Mouse (Mus musculus) megakaryocyte, adult 5-6 weeks (primary cell): ENCODE data around the gene Gadd45gip1. TPM values are rescaled to one million over a fixed set of nuclear protein-coding genes. Genes with fewer than 3 reads are reported as not detected.
A peak's percentile ranks its signal among the peaks of the same experiment; 100 is the strongest.

Source experiments
- ATAC-seq: 2 replicates; pipeline ENCODE4 v1.8.0; 2016; ENCODE audit warnings: mild to moderate bottlenecking, inconsistent platforms; ENCODE audit not compliant: poor library complexity, severe bottlenecking
- total RNA-seq, 2 experiments: library from RNA; stranded (forward) in 1 of 2; stranded (reverse) in 1 of 2; fragments of 153-499, 151-499 nt in 1 of 2; fragments of 221-1000, 200-1000 nt in 1 of 2; gene quantifications; 2 replicates each; pipeline versions ENCODE4 v1.2.3 to v1.2.4; 2015 to 2017

Gadd45gip1 gene
- 6.3 and 6.6 TPM in 2 replicates for total RNA-seq (2015)
- 13.9 and 20.5 TPM in 2 replicates for total RNA-seq (2017)

DNA sequence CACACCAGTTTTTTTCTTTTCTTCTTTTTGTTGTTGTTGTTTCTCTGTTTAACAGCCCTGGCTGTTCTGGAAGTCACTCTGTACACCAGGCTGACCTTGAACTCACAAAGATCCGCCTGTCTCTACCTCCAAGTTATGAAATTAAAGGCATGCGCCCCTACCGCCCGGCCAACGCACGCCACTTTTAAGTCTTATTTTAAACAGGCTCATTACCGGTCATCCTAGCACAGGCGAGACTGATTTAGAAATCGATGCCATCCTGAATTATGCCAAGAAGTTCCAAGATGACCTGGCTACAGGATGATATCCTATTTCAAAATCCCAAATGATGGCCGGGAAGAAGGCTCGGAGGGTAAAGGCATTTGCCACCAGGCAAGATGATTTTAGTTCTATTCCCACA, at the start of gene Gadd45gip1:
Gene Gadd45gip1 (plus strand): TSS at position 33 of the 400 bp plus-strand sequence.
- peak; percentile 92 for ATAC-seq

DNA sequence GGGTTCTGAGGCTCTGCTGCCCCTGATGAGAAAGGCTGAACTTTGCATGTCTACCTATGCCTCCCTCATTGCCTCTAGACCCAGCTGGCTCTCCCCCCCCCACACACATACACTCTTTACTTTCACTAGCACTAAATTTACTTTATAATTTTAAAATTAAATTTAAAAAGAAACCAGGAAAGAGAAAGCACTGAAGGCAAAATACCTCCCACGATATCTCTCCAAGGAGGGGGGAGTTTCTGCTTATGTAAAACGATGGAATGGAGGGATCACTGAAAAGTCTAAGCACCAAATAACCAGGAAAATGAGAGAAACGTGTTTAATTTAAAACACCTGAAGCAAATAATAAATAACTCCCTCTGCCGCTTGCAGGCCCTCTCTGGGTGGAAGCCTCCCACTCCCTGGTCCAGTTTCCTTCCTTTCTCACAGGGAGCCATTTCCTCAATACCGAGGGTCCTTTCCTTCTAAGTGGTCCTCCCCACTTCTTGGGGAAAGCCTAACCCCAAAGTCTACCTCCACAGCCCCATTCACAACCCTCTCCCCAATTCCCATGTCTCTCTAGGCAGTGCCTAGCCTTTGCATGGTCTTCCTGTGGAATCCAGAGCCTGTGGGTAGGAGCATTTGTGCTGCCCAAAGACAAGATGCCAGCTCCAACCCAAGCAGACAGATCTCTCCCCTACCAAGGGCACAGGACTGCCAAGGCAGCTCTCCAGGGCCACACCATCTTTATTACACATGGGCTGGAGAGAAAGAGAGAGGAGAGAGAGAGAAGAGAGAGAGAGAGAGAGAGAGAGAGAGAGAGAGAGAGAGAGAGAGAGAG, 49.4 kb upstream of the Gadd45gip1 start:
- no peak for ATAC-seq

DNA sequence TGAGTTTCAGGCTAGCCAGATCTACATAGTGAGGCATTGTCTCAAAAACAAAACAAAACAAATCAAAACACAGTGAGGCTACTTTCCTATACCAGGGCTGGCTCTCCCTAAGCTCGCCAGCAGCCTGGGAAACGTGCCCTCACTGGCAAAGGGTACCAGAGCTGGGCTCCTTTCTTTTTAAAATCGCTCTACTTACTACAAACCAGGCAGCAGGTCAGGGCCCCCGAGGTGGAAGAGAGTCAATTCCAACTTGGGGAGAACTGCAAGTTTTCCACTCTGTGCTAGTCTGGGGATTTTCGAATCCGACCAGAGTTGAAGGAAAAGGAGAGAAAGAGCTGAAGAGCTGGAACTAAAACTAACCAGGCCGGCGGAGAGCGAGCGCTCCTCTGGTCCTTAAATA, 48.6 kb upstream of the Gadd45gip1 start:
- ATAC-seq, result no peak

DNA sequence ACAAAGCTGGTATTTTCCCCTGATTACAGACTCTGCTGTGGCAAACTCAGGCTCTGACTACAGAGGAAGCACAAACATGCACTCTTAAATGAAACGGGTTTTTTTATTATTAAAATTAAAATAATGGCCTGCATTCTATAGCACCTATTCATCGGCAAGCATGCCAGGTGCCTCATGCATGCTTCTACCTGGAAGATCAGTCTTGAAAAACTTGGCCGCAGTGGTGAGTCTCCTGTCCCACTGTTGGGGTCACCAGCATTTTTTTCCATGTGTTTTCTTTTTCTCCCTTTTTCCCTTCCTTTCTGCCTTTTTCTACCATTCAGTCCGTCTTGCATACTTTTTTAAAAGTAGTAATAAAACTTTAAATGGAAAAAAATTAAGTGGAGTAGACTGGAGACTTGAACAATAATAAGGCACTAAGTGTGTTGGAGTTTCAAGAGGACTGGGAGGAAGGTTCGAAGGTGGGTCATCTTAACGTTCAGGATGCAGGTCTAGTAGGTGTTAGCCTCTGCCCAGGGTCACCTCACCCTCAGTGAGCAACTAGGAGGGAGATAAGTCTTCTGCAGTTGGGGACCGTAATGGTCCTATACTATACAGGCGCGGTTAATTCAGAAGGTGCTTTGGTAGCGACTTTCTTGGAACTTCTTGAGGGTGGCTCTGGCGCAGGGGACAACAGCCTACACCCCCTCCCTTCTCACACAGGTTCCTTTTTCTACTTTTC, 48.0 kb upstream of the Gadd45gip1 start:
- no peak for ATAC-seq

DNA sequence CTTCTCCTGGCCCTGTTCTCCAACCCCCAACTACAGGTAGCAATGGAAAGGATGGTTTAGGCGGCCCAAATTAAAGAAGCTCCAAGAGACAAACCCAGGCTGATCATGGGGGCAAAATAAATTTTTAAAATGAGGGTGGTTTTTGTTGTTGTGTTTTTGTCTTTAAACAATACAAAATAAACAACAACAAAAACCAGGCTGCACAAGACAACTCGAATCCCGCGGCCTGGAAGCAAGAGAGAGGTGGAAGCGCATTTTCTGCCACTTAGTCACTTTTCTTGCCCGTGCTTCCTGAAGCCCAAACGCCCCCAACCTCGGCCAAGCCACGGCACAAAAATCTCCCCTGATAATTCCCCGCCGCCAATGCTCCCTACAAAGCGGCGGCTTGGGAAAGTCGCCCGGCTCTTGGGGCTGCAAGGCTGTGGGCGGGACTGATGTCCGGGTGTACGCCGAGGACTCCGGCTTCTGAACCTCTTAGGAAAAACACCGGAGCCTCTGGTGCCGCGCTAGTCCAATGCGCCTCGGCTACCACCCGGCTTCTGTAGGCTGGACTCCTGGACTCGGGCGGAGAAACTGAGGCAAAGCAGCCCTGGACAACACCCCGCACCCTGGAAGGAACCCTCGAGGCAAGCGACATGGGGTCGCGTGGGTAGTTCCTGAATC, 47.3 kb upstream of the Gadd45gip1 start:
- no peak for ATAC-seq

DNA sequence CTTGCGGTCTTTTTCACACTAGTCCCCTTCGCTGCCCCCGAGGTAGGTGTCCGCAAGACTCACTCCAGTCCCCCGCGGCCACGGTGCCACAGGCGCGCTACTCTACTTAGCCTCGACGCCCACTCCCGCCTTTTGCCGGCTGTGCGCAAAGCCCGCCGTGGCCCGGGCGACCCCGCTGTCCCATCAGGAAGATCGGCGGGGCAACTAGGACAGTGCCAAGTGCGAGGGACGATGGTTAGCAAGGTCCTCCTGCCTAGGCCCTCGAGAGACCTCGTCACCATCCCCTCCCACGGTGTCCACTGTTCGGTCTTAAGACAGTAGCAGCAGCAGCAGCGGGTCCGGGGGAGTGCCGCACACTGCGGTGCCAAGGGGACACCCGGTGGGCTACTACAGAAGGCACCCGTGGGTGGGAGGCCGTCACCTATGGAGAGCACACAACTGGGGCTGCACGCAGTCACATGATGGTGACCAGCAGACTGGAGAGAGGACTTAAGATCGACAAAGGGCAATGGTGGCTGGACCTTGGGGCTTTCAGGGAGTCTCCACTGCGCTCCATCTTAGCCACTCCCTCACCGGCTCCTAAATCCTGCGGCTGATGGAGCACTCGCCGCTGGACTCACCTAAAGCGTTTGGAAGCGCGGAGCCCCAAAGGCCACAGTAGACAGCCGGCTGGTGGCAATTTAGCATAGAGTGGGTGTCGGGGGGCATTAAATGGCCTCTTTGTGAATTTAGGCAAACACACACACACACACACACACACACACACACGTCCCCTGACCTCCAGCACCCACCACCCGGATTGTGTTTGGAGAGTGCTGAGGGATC, 46.4 kb upstream of the Gadd45gip1 start:
- ATAC-seq, result no peak

DNA sequence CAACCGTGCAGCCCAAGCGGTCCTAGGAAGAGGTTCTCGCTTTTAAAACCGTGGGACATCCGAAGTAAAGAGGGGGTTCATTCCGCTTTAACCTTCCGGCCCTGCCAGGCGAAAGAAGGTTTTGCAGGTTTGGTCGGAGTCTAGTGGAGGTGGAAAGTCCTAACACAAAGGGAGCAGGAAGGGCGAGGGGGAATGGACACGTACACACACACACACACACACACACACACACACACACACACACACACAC, 45.9 kb upstream of the Gadd45gip1 start:
- no peak for ATAC-seq

DNA sequence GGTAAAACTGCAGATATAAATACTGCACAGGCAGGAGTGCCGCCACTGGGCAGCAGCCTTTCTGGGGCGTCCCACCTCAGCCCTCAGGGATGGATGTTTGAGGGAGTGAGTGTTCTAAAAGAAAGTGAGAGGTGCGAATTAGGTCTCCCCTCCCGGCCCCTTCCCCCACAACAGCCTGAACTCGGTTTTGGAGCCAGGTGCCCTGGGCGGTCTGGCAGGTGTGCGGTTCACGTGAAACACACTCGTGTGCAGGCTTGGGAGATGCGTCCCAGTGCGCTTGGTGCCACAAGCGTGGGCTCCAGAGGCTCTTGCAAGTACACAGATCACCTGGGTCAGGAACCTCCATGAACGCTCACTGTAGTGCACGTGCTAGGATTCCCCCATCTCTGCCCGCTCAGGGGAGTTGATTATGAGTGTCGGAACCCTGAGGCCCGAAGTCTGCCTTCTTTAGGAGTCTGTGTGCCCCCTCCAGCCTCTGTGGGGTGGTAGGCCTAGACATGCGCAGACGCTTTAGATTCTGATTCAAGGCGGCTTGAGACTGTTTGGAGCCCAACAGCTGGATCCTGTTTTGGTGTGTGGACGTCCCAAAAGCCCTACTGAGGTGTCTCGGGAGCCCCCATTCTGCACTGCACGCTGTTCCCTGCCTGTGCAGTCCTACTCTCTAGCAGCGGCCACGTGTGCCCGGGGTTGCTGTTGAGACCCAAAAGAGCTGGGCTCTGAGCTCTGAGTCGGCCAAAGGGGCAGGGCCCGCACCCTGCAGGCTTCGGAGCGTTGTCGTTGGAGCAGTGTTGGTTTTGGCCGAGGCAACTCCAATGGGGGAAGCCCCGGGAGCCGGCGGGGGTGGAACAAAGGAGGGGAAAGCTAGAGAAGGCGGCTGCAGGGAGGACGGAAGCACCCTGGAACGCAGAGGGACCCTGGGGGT, 45.3 kb upstream of the Gadd45gip1 start:
- no peak for ATAC-seq

DNA sequence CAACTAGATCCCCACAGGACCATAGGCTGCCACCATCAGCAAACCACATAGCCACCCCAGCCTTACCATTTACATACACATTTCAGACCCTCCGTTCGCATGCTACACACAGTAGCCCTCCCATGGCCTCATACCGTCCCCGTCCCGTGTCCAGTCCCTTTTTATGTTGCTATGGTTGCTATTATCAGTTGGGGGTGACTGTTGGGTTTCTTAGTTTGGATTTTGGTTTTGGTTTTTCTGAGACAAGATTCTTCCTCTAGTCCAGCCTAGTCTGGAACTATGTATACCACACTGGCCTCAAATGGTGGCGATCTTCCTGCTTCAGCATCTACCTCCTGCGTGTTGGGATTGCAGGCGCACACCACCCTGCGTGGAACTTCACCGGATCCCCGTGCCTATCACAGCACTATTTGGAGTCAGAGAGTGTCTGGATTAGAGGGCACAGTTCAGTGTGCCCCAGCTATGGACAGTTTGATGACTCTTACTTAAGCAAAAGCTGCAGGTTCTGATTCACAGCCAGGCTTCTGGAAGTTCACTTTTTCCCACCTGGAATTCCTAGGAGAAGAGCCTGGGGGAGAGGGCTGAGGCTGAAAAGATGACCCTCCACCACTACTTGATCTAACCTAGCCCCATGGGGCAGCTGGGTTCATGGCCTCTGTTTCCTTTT, 44.4 kb upstream of the Gadd45gip1 start:
- no peak for ATAC-seq

DNA sequence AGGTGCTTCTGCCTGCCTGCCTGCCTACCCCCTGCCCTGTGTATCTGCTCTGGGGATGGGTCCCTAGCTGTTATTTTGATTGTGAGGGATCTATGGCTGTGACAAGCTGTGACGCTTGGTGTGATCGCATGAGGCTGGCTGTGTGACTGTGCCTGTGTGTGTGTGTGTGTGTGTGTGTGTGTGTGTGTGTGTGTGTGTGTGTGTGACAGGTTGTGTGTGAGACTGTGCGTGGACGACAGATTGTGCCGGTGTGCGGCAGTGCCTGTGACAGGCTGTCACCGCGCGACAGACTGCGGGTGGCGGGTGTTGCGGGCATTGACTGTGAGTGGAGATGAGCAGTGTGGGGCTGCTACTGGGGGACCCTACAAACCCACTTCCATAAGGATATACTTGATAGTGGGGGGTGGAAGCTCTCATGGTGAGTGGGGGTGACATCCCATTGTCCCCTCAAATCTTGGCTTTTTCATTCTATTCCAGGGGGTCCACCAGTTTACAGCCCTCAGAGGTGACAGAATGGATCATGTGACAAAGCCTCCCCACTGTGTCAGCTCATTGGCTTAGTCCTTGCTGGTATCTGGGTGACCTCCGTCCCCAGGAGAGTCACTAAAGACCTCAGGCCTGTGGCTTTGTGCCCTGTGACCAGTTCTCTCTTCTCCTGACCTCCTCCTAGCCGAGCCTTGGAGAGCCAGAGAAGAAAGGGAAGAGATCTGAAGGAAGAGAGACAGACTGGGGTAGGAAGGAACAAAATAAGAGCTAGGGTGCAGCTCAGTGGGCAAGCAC, 43.6 kb upstream of the Gadd45gip1 start:
- no peak for ATAC-seq

DNA sequence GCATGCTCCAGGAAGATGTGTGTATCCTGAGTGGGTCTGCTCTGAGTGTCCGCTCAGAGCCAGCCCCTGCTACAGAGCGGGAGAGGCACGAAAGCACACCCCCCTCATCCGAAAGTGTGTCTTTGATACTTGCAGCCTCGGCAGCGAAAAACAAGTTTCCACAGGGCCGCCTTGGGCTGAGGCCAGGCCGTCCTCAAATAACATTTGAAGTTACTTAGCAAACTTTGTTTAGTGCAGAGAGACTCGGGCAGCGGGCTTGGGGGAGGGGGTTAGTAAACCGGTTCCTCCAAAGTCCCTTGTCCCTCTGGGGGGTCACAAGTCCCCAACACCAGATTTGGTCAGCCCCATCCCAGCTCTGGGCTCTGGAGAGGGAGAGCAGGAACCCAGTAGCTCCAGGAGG, 42.4 kb upstream of the Gadd45gip1 start:
- ATAC-seq, result no peak

DNA sequence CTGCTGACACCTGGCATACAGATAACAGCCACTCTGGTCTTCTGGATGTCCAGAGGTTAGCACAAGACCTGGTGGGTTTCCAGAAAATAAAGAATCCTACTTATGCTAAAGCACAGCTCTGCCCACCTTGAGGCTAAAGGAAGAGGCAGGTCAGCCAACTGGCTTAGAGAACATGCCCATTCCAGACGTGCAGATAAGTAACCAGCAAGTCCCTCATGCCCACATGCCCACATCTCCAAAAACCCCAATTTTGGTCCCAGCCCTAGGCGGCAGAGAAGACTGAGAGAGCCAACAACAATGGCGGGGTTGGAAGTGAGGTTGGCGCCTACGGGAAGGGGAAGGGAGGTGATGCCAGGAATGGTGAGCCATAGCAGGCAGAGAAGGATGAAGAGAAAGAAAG, 42.0 kb upstream of the Gadd45gip1 start:
- ATAC-seq, result no peak

DNA sequence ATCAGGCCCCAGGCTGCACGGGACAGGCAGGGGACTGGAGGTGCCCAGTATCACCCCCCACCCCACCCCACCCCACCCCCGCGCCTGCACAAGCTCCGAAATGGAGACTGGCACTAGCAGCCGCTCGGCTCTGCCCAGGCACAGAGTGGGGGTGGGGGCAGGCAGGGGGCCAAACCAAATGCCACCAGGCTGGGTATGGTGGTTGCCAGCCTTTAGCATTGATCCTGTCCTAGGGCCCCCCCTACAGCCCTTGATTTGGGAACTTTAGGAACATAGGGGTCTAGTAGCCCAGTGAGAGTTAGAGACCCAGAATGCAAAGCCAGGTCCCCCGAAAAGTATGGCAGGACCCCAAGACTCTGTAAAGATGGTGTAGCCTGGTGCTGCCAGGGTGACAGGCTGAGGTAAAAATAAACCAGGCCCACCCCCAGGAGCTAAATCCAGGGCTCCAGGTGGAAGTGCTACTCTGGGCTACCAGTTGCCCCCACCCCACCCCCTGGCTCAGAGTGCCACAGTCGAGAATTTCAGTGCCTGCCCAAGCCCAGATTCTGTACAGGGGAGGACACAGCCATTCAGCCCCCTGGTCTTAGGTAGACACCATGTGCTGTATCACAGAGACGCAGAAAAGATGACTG, 41.4 kb upstream of the Gadd45gip1 start:
- no peak for ATAC-seq

DNA sequence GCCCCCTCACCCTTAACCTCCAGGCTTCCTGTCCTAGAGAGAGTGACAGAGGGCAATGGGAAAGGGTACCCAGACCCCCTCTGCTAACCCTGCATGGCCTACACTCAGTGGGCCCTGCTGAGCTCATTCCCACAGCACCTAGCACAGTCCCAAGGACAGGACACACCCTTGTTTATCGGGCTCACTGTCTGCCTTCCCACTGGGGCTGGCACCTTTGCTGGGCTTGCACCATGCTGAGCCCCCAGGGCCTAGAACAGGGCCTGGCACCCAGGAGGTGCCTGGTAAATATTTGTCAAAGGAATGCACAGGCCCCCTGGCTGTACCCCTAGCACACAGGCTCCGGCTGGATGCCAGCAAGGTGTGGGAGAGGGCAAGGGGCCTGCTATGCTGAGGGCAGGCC, 40.8 kb upstream of the Gadd45gip1 start:
- no peak for ATAC-seq

DNA sequence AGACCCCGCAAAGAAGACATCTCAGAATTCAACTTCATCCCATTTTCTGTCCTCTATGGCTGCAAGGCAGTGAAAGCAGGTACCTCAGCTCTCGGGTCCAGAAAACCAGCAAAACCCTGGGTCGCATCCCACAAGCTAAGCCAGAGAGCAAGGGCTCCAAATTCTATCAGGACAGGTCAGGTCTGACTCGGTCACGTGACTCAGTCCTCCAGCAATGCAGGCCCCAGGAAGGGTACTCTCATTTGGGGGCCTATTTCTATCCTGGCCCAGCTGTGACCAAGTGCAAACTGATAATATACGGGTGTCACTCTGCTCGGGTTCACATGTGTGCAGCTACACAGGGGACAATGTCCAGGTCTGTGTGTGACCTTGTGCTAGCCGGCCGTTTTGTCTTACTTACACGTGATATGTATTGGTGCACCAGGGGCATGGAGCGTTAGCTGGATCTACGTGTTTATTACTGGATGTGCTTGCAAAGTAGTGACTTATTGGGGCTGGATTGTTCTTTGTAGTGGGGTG, 38.8 kb upstream of the Gadd45gip1 start:
- ATAC-seq, result no peak

DNA sequence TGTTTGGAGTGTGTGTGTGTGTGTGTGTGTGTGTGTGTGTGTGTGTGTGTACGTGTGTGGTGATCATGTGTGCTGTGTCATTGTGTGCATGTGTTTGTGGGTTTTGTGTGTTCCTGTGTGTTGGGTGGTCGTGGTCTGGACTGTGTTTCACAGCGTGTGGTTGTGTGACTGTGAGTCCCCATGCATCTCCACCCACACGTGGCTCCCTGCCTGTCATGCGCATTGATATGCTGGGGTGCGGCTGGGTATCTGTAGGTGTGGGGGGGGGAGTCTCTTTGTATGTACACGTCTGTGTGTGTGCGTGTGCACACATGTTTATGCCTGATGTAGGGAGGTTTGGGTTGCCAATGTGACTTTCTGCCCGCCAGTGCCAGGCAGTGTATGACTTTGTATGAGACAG, 38.2 kb upstream of the Gadd45gip1 start:
- no peak for ATAC-seq

DNA sequence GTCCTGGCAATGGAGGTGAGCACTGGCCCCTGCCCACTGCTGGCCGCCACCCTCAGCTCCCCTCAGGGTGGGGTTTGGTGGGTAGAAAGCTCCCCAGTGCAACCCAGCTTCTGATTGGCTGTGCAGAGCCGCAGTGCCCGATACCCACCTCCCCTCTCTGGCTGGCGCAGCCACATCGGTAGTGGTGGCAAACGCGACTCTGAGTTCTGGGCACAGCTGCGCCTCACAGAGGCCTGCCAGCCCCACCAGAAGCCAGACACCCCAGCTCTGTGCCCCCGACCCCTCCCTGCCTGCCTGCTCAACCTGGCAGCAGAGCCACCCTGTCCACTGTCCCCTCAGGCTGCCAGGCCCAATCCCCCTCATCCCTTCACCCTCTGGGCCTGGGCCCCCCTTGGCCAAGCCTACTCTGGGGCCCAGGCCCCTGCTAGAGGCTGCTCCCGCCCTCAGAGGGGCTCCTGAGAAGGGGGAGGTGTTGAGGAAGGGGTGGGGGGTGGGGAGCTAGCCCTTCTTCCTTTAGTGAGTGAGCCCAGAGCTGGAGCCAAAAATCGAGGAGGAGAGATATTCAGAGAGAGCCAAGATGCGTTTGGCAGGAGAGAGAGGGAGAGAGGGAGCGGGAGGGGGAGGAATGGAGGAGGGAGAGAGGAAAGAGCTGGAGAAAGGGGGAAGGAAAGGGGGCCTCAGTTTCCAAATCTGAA, 37.4 kb upstream of the Gadd45gip1 start:
- no peak for ATAC-seq
